Mouse (Mus musculus) hindbrain, embryonic 12.5 days (tissue): ENCODE measurements around the gene Gpr150. TPM values are rescaled to one million over a fixed set of nuclear protein-coding genes. Genes with fewer than 3 reads are reported as not detected.

Experiments used
- polyA plus RNA-seq: library from polyadenylated mRNA; unstranded; fragments of >200 nt; fragmentation: Nextera tagmentation; extraction: Ambion mirVana; gene quantifications from 2 replicates; pipeline ENCODE4 v1.2.1, GENCODE M21; 2016

Gene Gpr150
- polyA plus RNA-seq, 1 experiment from 2014 or later, result 0.98 TPM

Other genes with a start within 250 kb of the Gpr150 start
- 35.2 and 36.5 TPM in 2 replicates for gene Glrx, start 217.1 kb downstream of the Gpr150 start, polyA plus RNA-seq
- 54.9 and 56.6 TPM in 2 replicates for gene Rhobtb3, start 113.1 kb downstream of the Gpr150 start, polyA plus RNA-seq
- 0.98 and 1.4 TPM in 2 replicates for gene Spata9, start 89.8 kb downstream of the Gpr150 start, polyA plus RNA-seq
- gene Rfesd, start 38.3 kb downstream of the Gpr150 start, polyA plus RNA-seq, result 19.7 and 20.4 TPM in 2 replicates
- 4.9 and 5.5 TPM in 2 replicates for gene Arsk, start 41.7 kb upstream of the Gpr150 start, polyA plus RNA-seq
- gene Ttc37, start 41.7 kb upstream of the Gpr150 start, polyA plus RNA-seq, result 14.5 and 16.4 TPM in 2 replicates
- 1.5 and 2.6 TPM in 2 replicates for gene Fam81b, start 248.1 kb upstream of the Gpr150 start, polyA plus RNA-seq